Mouse (Mus musculus): ENCODE measurements around the gene Eif1.
"Not testable (repeated sequence)": the region's sequence is repeated elsewhere in the genome, so short reads cannot be mapped to it uniquely, and the experiment has no call there.

The Eif1 gene

DNA sequence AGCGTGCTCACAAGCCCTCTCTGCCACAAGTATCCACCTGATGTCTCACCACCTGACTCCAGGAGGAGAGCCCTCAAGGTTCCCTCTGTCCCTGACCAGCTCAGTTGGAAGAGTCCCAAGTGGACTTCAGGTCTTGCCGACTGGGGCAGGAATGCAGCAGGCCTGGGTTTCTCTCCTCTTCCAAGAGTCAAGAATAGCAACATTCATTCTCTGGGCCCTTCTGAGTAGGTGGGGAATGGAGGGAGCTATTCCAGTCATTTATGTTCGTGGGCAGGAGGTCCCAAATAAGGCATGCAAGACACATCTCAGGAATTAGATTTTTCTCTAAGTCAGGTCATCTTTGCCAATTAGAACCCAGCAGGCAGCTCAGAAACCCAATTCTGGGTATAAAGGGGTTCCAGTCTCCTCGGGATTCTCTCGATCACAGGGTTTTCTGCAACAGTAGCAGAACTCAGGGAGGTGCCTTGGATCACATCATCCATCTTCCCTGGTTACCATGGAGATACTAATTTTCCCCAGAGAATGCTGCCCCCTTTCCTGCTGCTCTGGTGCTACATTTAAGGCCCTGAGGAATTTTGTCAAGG lies 7.5 kb upstream of the Eif1 start:
- DNase-seq (ENCODE audit: low spot score in 2 of 2): peak in 1 of 2 experiments; percentile 28

- no peak for DNase-seq (ENCODE audit: low spot score in 2 of 2)
Measured at GRCm38 (mm10) chr11:100313424-100313823, 6.3 kb upstream of the Eif1 start.

DNA sequence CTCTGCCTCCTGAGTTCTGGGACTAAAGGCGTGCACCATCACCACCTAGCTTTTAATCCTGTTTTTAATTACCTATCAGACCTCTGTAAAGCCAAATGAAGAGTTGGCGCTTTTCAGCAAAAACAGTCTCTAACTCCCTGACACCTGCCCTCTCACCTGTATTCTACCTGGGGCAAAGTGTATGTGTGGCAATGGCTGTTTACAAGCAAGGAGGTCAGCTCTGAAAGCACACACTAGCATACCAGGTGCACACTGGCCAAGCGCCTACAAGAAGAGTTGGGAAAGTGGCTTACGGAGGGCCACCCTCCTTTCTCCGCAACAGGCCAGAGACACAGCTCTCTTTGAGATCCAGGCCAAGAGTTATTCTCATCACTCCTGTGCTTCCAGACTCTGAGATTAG lies 4.2 kb upstream of the Eif1 start:
- DNase-seq (ENCODE audit: low spot score in 2 of 2): no peak

GRCm38 (mm10) chr11:100317826-100318380 lies 1.8 kb upstream of the Eif1 start:
- no peak for DNase-seq (ENCODE audit: low spot score in 2 of 2)

GRCm38 (mm10) chr11:100318529-100319451 lies 895 bp upstream of the Eif1 start:
- DNase-seq (ENCODE audit: low spot score in 2 of 2): no peak

DNA sequence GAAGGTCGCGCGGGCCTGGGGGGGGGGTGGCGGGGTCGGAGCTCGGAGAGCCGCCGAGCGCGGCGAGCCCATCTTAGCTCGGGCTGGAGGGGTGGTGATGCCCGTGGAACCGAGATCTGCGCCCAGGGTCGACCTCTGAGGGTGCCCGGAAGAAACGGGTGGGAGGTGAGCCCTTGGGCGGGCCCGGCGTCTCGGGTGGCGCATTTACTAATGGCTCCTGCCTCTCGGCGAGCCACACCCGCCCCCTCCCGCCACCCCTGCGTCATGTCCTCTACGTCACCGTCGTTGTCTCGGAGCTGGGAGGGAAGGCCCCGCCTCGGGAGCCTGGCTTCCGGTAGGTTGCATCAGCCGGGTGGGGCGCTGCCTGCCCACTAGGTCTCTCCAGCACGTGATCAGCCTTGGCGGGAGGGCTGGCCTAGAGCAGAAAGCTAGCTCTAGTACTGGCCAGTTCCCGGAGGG lies 516 bp downstream of the Eif1 start:
- peak; percentile 93 to 95 for DNase-seq (ENCODE audit: low spot score in 2 of 2)

- not testable (repeated sequence) for DNase-seq (ENCODE audit: low spot score in 2 of 2)
Measured at GRCm38 (mm10) chr11:100320701-100321410, 1.2 kb downstream of the Eif1 start.

DNA sequence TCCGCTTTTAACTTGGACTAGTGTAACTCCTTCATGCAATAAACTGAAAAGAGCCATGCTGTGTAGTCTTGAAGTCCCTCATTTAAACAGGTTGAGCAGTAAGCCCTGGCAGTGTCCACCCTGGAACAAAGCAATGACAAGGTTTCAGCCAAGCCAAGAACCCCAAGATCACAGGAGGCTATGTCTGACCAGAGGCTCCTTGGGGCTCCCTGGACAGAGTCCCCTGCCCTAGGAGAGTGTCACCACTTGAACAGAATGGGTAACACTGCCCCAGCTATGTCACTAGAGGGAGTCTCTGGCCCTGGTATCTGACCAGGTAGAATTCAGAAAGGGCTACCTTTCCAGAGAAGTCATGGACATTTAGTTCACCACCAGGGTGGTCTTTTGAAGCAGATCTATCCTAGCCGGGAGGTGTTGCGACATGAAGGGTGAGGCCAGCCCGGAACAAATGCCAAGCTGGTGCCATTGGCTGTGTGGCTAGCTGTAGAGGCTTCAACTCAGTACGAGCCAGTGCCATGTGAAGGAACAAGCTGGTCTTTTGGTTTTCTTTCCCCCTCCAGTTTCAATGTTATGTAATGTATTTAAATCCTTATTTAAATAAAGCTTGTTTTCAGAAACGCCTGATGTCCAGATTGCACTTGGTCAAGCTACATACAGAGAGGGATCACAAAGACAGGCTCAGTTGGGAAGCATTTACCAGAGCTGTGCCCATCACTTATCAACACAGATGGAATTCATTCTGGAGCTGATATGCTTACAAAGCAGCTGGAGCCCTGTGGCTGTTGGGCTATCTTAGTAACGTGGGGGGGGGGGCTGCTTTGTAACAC lies 2.0 kb downstream of the Eif1 start:
- DNase-seq (ENCODE audit: low spot score in 2 of 2): not testable (repeated sequence)

DNA sequence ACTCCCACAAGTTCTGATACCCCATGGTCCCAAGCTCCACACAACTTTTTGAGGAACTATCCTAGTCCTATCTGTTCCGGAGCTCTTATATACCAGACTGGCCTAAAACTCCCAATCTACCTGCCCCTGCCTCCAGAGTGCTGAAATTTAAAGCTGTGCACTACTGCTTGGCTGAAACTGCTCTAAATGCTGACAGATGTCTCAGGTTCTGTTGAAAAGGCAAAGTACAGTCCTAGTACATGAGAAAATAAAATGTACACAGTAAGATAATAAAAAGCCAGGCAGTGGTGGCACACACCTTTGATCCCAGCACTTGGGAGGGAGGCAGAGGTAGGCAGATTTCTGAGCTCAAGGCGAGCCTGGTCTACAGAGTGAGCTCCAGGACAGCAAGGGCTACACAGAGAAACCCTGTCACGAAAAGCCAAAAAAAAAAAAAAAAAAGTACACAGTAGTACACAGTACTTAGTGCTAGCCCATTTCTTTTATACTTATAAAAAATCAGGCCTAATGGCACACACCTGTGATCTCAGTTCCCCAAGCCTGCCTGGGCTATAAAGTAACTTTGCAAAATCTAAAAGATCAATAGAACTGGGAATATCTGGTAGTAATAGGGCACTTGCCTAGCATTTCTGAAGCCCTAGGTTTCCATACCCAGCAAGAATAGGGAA lies 3.0 kb downstream of the Eif1 start:
- DNase-seq (ENCODE audit: low spot score in 2 of 2): no peak

DNA sequence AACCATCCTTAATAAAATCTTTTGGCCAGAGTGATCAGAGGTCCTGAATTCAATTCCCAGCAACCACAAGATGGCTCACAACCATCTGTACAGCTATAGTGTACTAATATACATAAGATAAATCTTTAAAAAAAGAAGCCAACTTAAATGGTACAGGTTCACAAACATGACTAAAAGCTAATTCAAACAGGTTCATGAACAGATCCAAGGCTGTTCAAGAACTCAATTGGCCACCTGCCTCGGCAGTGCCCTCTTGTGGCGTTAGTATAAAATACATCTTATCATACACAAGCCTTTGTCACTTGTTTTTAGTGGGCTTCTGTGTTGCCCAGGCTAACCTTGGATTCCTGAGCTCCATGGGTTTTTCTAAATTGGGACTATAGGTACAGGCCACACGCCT lies 3.9 kb downstream of the Eif1 start:
- peak in 1 of 2 experiments; percentile 39 for DNase-seq (ENCODE audit: low spot score in 2 of 2)

DNA sequence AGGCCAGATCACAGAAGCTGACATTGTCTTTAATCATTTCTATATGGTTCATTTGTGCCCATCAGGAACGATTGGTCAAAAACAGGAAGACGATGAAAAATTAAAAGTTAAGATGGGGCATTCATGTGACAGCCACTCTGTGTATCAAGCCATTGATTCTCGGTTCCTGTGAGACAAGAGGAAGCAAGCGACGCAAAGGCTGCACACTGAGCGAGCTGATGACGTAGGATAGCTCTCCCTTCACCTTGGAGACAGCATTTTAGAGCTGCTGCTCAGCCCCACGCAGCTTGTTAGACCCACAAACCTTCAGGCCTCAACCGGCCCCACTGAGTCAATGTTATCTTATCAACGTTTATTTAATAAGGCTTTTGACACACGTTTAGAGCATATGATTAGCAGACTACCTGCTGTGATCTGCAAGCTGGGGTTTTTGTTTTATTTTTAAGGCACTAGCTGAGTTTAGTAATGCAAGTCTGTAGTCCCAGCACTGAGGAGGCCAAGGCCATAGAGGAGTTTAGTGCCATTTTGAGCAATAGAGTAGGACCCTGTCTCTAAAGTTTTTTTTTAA lies 5.5 kb downstream of the Eif1 start:
- no peak for DNase-seq (ENCODE audit: low spot score in 2 of 2)

GRCm38 (mm10) chr11:100327316-100327715 lies 7.6 kb downstream of the Eif1 start:
- DNase-seq (ENCODE audit: low spot score in 2 of 2): no peak

GRCm38 (mm10) chr11:100327761-100328160 lies 8.1 kb downstream of the Eif1 start:
- DNase-seq (ENCODE audit: low spot score in 2 of 2): no peak

GRCm38 (mm10) chr11:100330235-100330634 lies 10.6 kb downstream of the Eif1 start:
- no peak for DNase-seq (ENCODE audit: low spot score in 2 of 2)

GRCm38 (mm10) chr11:100330816-100331375 lies 11.2 kb downstream of the Eif1 start:
- DNase-seq (ENCODE audit: low spot score in 2 of 2): not testable (repeated sequence)

DNA sequence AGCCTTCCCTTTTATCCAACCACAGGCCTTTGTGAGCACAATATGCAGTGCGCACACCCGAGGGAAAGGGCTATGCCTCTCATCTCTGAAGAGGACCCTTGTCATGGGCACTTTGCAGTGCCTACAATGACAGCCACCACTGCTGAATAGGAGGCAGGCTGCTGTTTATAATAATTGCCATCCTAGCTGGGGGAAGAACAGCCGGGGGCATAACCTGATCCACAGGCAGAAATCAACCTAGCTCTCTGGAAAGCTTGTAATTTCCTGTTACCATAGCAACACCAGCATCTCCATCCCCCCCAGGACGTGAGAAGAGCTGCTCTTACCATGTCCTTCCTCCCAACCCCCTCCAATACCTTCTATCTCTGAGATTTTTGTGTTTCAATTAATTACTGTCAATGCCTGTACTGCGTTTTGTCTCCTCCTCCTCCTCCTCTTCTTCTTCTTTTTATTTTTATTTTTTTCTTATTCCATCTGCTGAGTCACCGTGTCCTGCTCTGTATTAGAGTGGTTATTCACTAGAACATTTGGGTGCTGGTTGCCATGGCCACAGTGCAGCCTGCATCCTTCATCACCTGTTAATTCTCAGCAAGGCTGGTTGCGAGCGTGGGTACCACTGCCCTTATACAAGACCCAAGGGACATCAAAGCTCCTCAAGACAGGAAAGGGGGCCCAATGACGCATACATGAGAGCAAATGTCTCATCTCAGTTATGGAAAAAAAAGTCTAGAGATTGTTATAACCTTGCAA lies 13.3 kb downstream of the Eif1 start:
- DNase-seq (ENCODE audit: low spot score in 2 of 2): no peak

GRCm38 (mm10) chr11:100333944-100334457 lies 14.3 kb downstream of the Eif1 start, which contains the start of gene Gast:
Gene Gast (plus strand): TSS chr11:100334407.
- DNase-seq (ENCODE audit: low spot score in 2 of 2): no peak

GRCm38 (mm10) chr11:100335731-100336130 lies 16.0 kb downstream of the Eif1 start:
- no peak for DNase-seq (ENCODE audit: low spot score in 2 of 2)

GRCm38 (mm10) chr11:100344269-100344668 lies 24.6 kb downstream of the Eif1 start:
- DNase-seq (ENCODE audit: low spot score in 2 of 2): no peak

All from frontal cortex, postnatal 10 days (tissue).